Mouse (Mus musculus) ES-Bruce4 (cell line): ENCODE data around the gene Prune1.
A peak's percentile ranks its signal among the peaks of the same experiment; 100 is the strongest.

Experiments used
- CTCF ChIP-seq: IDR thresholded peaks from one replicate; pipeline ENCODE4 v1.8.1; 2011; ENCODE audit warnings: low read depth, low read length
- EP300 ChIP-seq: IDR thresholded peaks from 2 replicates; pipeline ENCODE4 v1.6.1; 2011; ENCODE audit warnings: low read depth, low read length; ENCODE audit not compliant: insufficient read depth
- POLR2A ChIP-seq: IDR thresholded peaks from one replicate; pipeline ENCODE4 v1.8.1; 2011; ENCODE audit warnings: low read length; ENCODE audit not compliant: insufficient read depth

- TF ChIP-seq CTCF (no peak), POLR2A (no peak), EP300 (peak; percentile 58; the same call in 1 of the 2 replicates)
Observed at GRCm38 (mm10) chr3:95270766-95271364, 11.0 kb downstream of the Prune1 start.
